Mouse (Mus musculus): ENCODE results near the gene Lbp. TPM values are rescaled to one million over a fixed set of nuclear protein-coding genes. Genes with fewer than 3 reads are reported as not detected.

Gene Lbp
- polyA plus RNA-seq, 1 experiment from 2014 or later = 50.6 TPM

GRCm38 (mm10) chr2:158341324-158341723 lies 35.0 kb downstream of the Lbp start:
- Histone ChIP-seq H3K4me3 (replicated peaks) (no peak overlapping the region), H3K9me3 (replicated peaks) (no peaks in the 10 kb centered on the region), H3K27ac (replicated peaks) (no peak overlapping the region), H3K4me2 (no peak overlapping the region), H3K36me3 (replicated peaks) (no peaks in the 10 kb centered on the region), H3K9ac (no peak overlapping the region), H3K4me1 (replicated peaks) (no peaks in the 10 kb centered on the region), H3K27me3 (no peaks in the 10 kb centered on the region)
- 55% methylated on average over 2 of the region's 2 CpGs for WGBS (ENCODE audit: insufficient replicate concordance)
- ATAC-seq (ENCODE audit: insufficient read depth) = peak; percentile 63; the same call in 1 of the 2 replicates

DNA sequence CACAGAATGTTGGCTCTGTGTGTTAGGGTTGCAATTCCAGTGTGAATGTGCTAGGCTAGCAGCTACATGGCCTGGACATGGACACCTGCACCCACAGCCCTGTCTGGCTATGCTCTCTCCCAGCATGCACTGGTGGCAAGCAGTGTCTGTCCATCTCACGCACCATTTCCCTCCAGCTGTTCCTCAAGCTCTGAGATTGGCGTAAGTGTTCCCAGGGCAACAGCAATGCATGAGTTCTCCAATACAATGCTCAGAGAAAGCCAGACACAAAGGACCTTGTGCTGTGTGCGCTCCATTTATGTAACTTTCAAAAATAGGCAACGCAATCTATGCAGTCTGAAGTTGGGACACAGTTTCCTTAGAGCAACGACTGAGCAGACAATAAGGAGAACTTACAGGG lies 37.2 kb downstream of the Lbp start:
- H3K4me3 ChIP-seq (replicated peaks) = no peak overlapping the region
- no peaks in the 10 kb centered on the region for H3K9me3 ChIP-seq (replicated peaks)
- no peak overlapping the region for H3K27ac ChIP-seq (replicated peaks)
- 65% methylated on average over 5 of the region's 5 CpGs for WGBS (ENCODE audit: insufficient replicate concordance)
- H3K9ac ChIP-seq = no peak overlapping the region
- no peak overlapping the region for H3K4me2 ChIP-seq
- 0 out of 2 replicates have a peak, but pooled peaks cover 3% of the 10 kb centered on the region for H3K27me3 ChIP-seq
- no peaks in the 10 kb centered on the region for H3K36me3 ChIP-seq (replicated peaks)
- ATAC-seq (ENCODE audit: insufficient read depth) = no peak
- no peaks in the 10 kb centered on the region for H3K4me1 ChIP-seq (replicated peaks)

GRCm38 (mm10) chr2:158346467-158346866 lies 40.2 kb downstream of the Lbp start:
- H3K4me3 ChIP-seq (replicated peaks) = no peak overlapping the region
- H3K27ac ChIP-seq (replicated peaks) = no peak overlapping the region
- WGBS (ENCODE audit: insufficient replicate concordance) = 53% methylated on average over 6 of the region's 6 CpGs
- no peaks in the 10 kb centered on the region for H3K4me1 ChIP-seq (replicated peaks)
- H3K27me3 ChIP-seq = 0 out of 2 replicates have a peak, but pooled peaks cover 3% of the 10 kb centered on the region
- peak; percentile 21; the same call in 1 of the 2 replicates for ATAC-seq (ENCODE audit: insufficient read depth)
- H3K36me3 ChIP-seq (replicated peaks) = no peaks in the 10 kb centered on the region
- H3K4me2 ChIP-seq = no peak overlapping the region
- no peak overlapping the region for H3K9ac ChIP-seq
- H3K9me3 ChIP-seq (replicated peaks) = no peaks in the 10 kb centered on the region

DNA sequence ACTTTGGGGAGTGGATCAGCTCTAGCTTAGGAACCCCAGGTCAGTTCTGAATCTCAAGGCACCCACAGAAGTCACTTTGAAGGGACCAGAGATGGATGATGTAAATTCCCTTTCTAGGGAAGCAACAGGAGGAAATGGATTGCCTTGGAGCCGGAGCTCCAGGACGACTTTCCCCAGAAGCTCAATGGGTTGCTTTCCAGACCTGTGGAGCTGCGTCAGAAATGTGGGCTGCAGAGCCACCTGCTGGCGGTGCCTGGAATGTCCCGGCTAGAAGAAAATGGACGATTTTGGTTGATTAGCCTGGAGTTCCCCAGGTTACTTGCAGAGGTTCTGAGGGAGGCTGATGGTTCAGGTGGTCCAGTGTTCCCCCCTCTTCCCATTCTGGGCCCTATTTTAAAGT lies 41.6 kb downstream of the Lbp start:
- 3% methylated on average over 6 of the region's 6 CpGs for WGBS (ENCODE audit: insufficient replicate concordance)
- Histone ChIP-seq H3K36me3 (replicated peaks) (no peaks in the 10 kb centered on the region), H3K9me3 (replicated peaks) (no peaks in the 10 kb centered on the region), H3K4me3 (replicated peaks) (no peak overlapping the region), H3K4me2 (no peak overlapping the region), H3K4me1 (replicated peaks) (no peaks in the 10 kb centered on the region), H3K27ac (replicated peaks) (no peak overlapping the region), H3K9ac (no peak overlapping the region), H3K27me3 (0 out of 2 replicates have a peak, but pooled peaks cover 3% of the 10 kb centered on the region)
- no peak for ATAC-seq (ENCODE audit: insufficient read depth)

- Histone ChIP-seq H3K36me3 (replicated peaks) (peaks cover 39% of the 10 kb centered on the region), H3K9me3 (replicated peaks) (no peaks in the 10 kb centered on the region)
- 59% methylated on average over 3 of the region's 3 CpGs for WGBS (ENCODE audit: insufficient replicate concordance)
Observed at GRCm38 (mm10) chr2:158352801-158353520, 46.7 kb downstream of the Lbp start.

GRCm38 (mm10) chr2:158354348-158355114 lies 48.2 kb downstream of the Lbp start:
- no peaks in the 10 kb centered on the region for H3K9me3 ChIP-seq (replicated peaks)
- H3K9ac ChIP-seq = no peak overlapping the region
- WGBS (ENCODE audit: insufficient replicate concordance) = 73% methylated on average over 7 of the region's 7 CpGs
- no peak overlapping the region for H3K27ac ChIP-seq (replicated peaks)
- no peak for ATAC-seq (ENCODE audit: insufficient read depth)
- no peaks in the 10 kb centered on the region for H3K27me3 ChIP-seq
- H3K4me1 ChIP-seq (replicated peaks) = peaks cover 17% of the 10 kb centered on the region
- H3K4me2 ChIP-seq = no peak overlapping the region
- H3K4me3 ChIP-seq (replicated peaks) = no peak overlapping the region
- peaks cover 55% of the 10 kb centered on the region for H3K36me3 ChIP-seq (replicated peaks)

More at GRCm38 (mm10) chr2:158352801-158353520, 46.7 kb downstream of the Lbp start:
- Histone ChIP-seq H3K27ac (replicated peaks) (no peak overlapping the region), H3K4me1 (replicated peaks) (0 out of 2 replicates have a peak, but pooled peaks cover 3% of the 10 kb centered on the region), H3K4me2 (no peak overlapping the region), H3K9ac (no peak overlapping the region), H3K27me3 (no peaks in the 10 kb centered on the region), H3K4me3 (replicated peaks) (no peak overlapping the region)
- ATAC-seq (ENCODE audit: insufficient read depth) = no peak

DNA sequence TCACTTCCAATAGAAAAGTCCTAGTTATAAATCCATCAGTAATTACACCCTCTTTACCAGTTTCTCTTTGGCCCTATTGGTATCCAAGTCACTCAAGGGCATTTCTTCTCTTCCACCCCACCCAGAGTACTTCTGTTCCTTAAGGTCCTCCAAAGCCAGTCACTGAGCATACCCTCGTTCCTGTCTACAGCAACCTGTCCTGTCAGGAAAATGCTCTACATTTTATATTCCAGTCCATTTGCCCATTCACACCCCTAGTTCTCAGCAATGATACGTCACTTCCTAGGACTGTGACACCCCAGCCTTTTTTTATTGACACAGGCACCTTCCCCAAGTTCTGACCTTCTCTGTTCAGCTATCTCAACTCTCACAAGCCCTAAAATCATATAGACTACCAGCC lies 48.9 kb downstream of the Lbp start:
- Histone ChIP-seq H3K27ac (replicated peaks) (no peak overlapping the region), H3K36me3 (replicated peaks) (peaks cover 60% of the 10 kb centered on the region), H3K9ac (no peak overlapping the region), H3K4me2 (no peak overlapping the region), H3K27me3 (no peaks in the 10 kb centered on the region), H3K4me1 (replicated peaks) (peaks cover 24% of the 10 kb centered on the region), H3K9me3 (replicated peaks) (no peaks in the 10 kb centered on the region), H3K4me3 (replicated peaks) (no peak overlapping the region)
- ATAC-seq (ENCODE audit: insufficient read depth) = no peak
- 69% methylated on average over 2 of the region's 2 CpGs for WGBS (ENCODE audit: insufficient replicate concordance)

DNA sequence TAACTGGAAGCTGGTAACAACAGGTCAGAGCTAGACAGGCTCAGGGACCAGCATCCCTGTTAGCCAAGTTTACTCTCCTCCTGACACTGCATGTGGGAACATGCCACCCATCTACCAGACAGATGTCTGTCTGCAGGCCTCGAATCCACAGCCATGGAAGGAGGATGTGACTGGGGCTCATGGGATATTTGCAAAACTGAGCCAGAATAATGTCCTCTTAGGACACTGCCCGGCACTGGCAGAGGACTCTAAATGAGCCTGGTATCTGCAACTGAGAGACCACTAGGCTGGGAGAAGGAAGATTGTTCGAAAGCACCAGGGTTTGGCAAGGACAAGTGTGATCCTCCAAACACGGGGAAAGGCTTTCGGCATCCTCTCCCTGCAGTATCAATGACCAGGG lies 49.8 kb downstream of the Lbp start:
- Histone ChIP-seq H3K36me3 (replicated peaks) (peaks cover 60% of the 10 kb centered on the region), H3K4me1 (replicated peaks) (peaks cover 32% of the 10 kb centered on the region), H3K27me3 (no peaks in the 10 kb centered on the region), H3K9me3 (replicated peaks) (no peaks in the 10 kb centered on the region), H3K4me3 (replicated peaks) (no peak overlapping the region), H3K4me2 (no peak overlapping the region), H3K27ac (replicated peaks) (no peak overlapping the region), H3K9ac (no peak overlapping the region)
- ATAC-seq (ENCODE audit: insufficient read depth) = no peak
- WGBS (ENCODE audit: insufficient replicate concordance) = 70% methylated on average over 5 of the region's 5 CpGs

DNA sequence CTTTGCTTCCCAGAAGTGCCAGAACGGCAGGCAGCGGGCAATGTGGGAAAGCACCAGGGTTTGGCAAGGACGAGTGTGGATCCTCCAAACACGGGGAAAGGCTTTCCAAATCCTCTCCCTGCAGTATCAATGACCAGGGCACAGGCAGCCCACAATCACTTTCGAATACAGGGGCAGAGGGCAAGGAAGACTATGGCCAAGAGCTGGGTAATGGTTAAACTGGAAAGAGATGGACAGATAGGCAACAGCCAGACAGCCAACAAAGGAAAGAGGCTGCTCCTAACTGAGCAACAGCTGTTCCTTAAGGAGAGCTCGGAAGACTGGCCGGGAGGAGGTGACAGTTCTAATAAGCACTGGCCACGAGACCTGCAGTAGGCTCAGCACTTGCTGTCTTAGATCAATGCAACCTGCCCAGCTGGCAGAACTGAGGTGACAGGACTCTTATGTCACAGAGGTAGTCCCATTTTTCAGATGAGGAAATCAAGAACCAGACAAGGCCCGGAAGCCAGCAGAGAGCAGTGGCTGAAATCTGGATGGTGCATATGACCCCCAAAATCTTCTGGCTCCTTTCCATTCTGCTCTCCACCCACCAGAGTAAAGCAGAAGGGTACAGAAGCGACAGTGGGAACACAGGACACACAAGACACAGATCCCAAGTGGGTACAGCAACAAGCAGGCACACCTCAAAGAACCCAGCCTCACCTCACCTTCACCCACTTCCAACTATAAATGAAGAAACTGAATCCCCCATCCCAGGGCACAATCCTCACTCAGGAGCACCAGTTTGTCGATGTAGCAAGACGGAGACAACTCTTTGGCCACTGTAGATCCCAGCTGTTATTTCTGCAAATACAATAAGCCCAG lies 53.7 kb downstream of the Lbp start:
- peak overlapping the region; percentile 74 for H3K4me3 ChIP-seq (replicated peaks)
- H3K4me1 ChIP-seq (replicated peaks) = peaks cover 38% of the 10 kb centered on the region
- H3K4me2 ChIP-seq = peak overlapping the region; percentile 79
- H3K27ac ChIP-seq (replicated peaks) = peak overlapping the region; percentile 48; the same call in 1 of the 2 replicates
- H3K9ac ChIP-seq = peak overlapping the region; percentile 64
- no peaks in the 10 kb centered on the region for H3K9me3 ChIP-seq (replicated peaks)
- no peaks in the 10 kb centered on the region for H3K27me3 ChIP-seq
- whole genome bisulfite sequencing (ENCODE audit: insufficient replicate concordance) = 54% methylated on average over 12 of the region's 12 CpGs
- no peak for ATAC-seq (ENCODE audit: insufficient read depth)
- H3K36me3 ChIP-seq (replicated peaks) = peaks cover 51% of the 10 kb centered on the region

DNA sequence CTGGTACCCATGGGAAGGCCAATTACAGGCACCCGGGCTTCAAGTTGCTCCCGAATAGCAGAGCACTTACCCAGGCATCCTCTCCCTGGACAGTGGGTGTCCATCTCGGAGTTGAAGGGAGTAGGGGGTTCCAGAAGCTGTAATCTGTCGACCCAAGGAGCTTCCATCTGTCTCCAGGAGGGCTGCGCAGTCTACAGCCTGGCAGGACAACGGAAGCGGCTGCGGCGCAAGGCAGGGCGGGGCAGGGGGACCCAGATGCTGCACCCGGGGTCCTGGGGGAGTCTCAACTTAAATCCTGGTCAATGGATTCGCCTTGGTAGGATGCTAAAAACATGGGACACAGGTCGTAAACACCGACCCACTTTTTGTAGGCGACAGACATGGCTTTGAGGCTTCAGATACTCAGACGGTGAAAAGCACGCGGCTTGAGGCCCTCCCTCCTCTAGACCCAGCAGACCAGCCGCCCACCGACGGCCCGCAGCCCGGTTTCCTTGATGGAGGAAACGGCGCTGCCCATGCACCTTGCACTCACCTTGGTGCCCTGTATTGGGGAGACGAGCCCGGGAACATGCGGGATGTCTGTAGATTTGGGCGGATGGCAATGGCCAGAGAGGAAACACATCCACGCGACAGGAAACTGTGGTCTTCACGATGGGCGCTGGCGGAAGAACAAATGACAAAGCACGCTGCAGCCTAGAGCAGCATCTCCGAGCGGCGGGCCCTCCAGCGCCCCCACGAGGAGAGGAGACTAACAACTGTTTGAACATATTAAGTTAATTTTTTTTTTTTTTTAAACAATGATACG lies 54.8 kb downstream of the Lbp start:
- peak overlapping the region; percentile 74 for H3K4me3 ChIP-seq (replicated peaks)
- H3K9ac ChIP-seq = peak overlapping the region; percentile 64
- H3K4me2 ChIP-seq = peak overlapping the region; percentile 79
- under 1% methylated on average over 41 of the region's 41 CpGs for WGBS (ENCODE audit: insufficient replicate concordance)
- peak; percentile 76 for ATAC-seq (ENCODE audit: insufficient read depth)
- H3K27ac ChIP-seq (replicated peaks) = peak overlapping the region; percentile 48
- H3K27me3 ChIP-seq = no peaks in the 10 kb centered on the region
- peaks cover 40% of the 10 kb centered on the region for H3K36me3 ChIP-seq (replicated peaks)
- peaks cover 38% of the 10 kb centered on the region for H3K4me1 ChIP-seq (replicated peaks)
- no peaks in the 10 kb centered on the region for H3K9me3 ChIP-seq (replicated peaks)

All from liver, embryonic 15.5 days (tissue).